Mouse (Mus musculus) retina, postnatal 1 day (tissue): ENCODE measurements at regions not wholly inside any gene's neighbourhood (a gene's known extent, or its start where the extent isn't known, plus 50 kb on each side); places are given as distances from the start of the nearest gene placed in this dataset.

Experiments
- DNase-seq: peaks from one replicate; pipeline ENCODE4 v3.0.0-alpha.2; 2012

- DNase-seq: no peak
These were observed 65.3 kb downstream of the Lpar4 start for GRCm38 (mm10) chrX:106985684-106986083.

GRCm38 (mm10) chrX:106986794-106987193 is 66.4 kb downstream of the Lpar4 start:
- no peak for DNase-seq

DNA sequence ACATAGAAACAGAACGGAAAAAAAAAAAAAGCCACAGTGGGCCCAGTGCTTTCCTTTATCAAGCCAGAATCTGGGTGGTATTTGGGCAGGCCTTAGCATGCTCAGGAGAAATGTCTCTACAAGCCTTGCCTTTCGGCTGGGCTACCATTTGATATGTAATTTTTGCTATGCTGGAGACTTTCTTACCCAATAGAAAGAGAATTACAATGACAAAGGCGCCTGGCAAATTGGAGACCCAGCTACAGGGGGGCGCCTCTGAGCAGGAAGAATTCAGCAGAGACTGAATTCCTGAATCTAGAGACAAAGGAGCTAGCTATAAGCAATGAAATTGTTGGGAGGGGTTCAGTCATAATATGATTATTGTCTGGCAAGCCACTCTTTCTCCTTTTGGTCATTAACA is 67.4 kb downstream of the Lpar4 start:
- DNase-seq: no peak

DNA sequence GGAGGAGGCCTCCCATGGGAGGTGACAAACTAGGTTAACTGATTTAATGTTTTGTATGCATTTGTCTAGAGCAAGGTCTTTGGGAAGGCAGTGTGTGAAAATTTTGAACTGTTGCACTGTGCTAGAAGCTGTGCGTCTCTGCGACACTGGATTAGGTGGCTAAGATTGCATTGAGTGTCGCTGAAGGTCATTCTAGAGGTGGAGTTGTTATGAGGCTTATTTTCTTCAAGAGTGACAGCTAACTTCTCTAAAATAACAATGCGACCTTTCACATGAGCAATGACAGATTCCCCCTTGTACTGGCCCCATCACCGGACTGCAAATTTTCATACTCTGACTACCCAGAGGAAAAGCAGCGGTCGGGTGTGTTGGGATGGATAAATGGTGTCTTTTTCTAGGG is 83.8 kb upstream of the P2ry10 start:
- peak; percentile 1 for DNase-seq

GRCm38 (mm10) chrX:107008968-107009367 is 79.3 kb upstream of the P2ry10 start:
- DNase-seq: no peak

GRCm38 (mm10) chrX:107012615-107013014 is 75.7 kb upstream of the P2ry10 start:
- no peak for DNase-seq

DNA sequence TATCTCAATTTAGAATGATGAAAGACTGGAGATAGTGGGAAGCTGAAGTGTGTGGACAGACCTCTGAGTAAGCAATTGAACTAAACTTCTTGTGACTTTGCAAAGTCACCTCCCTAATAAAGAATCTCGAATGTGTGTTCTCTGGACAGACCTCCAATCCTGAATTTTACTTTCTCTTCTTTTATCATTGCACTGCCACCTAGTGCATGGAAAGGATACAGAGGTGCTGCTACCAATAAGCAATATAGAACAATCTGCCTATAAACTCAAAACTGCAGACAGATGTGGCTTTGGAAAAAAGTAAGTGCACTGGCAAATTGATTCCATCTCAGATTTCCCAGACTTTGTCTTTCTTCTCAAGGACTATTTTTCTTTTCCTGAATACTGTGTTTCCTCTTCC is 73.0 kb upstream of the P2ry10 start:
- peak; percentile 4 for DNase-seq

DNA sequence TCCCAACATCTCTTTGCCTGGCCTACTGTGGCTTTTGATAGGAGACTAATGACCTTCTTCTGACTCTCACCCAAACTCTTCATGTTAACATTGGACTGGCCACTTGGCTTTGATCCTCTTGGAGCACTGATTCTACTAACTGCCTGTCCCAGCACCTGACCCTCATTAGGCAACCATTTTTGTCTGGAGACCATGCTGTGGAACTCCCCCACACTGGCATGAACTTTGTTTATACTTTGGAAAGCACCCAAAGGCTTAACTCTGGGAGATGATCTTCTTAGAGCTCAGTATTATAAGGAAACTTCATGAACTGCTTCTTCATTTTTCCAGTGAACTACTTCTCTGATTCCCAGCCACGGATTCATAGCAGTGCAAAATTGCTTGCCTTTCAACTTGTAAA is 56.6 kb upstream of the P2ry10 start:
- no peak for DNase-seq

GRCm38 (mm10) chrX:107038041-107038440 is 50.3 kb upstream of the P2ry10 start:
- DNase-seq: no peak
